Mouse (Mus musculus) left cerebral cortex, adult 8-10 months (tissue): ENCODE data around the gene Dmxl2. TPM values are rescaled to one million over a fixed set of nuclear protein-coding genes. Genes with fewer than 3 reads are reported as not detected.

Experiments used
- DNase-seq, 2 experiments: peaks; one replicate each; pipeline ENCODE4 v3.0.0; 2022; ENCODE audit warnings: low spot score in 2 of 2
- total RNA-seq, 4 experiments: library from RNA; stranded (reverse); gene quantifications; 2 replicates each; pipeline ENCODE4 v1.2.4; 2022

Gene Dmxl2
- total RNA-seq: 100 to 1,000 TPM; 185 to 210 (median 193) TPM

DNA sequence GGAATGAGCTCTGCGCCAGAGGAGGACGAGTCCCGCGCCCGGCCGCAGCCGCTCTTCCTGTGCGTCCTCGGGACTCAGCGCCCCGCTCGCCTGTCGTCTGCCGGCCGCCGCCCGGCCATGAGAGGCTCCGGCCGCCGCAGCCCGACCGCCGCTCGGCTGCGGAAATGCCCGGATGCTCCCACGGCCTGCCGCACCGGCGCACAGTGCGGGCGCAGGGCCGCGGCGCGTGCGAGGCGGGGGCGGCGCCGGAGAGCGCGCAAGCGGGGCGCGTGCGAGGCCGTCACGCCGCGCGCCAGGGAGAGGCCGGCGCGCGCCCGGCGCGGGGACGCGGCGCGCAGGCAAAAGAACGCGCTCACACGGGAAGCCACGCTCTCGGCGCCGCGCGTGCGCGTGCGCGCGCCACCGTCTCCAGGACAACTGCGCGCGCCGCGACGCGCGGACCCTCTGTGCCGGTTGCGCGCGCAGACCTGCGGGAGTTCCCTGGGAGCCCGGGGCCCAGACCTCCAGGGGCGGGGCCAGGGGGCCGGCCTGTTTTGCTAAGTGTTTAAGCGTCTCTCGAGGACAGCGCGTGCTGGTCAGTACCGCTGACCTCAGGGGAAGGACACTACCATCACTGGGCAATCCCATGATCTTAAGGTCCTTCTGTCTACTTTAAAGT lies at the start of gene Dmxl2:
TSS of gene Dmxl2 (minus strand) at position 174 of the 658 bp plus-strand sequence.
- DNase-seq: peak; percentile 70 to 90

DNA sequence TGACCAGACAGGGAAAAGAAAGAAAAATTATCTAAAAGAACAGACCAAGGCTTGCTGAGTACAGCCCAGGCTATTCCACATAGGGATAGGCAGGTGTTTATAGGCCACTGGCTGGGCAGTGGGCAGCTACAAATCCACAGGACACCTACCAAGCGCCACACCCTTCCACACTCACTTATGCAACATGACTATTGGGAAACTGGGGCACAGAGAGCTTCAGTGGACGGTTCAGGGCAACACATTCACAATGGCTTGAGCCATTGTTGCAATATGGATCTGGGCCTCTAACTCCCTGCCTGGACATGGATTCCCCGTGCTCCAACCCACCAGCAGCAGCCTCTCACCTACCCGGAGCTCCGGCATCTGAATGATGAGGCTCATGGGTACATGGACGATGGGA lies 48.0 kb upstream of the Dmxl2 start:
- no peak for DNase-seq

DNA sequence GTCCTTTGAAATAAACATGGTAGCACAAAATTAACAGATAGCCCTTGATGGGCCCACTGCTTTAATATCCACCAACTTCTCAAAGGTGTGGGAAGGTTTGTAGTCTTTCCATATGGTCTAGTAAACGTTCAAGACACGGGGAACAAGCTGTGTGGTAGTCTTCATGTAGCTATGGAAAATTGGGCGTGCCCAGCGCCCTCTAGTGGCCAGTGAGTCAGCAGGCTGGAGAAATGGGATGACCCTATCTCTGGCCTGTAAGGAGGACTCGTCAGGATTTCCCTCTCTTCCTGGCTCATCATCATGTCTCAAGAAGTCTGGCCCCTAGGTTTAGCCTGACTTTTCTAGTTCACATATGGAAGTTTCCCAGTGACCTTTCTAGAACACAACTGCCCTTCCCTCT lies 46.1 kb upstream of the Dmxl2 start:
- no peak for DNase-seq

DNA sequence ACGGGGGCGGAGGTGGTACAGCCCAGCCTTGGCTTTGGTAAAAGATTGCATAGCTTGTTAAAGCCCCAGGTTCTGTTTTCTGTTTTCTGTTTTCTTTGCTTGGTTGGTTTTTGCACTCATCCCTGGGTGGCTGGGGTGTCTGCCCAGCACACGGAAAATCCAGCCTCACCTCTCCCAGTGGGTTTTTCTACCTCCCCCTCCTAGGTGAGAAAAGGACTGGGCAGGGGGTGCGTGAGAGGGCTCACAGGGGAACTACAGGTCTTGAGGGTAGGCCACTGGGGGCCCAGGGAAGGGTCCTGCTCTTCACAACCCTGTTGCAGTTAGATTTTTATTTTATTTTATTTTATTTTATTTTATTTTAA lies 43.5 kb upstream of the Dmxl2 start:
- DNase-seq: no peak

DNA sequence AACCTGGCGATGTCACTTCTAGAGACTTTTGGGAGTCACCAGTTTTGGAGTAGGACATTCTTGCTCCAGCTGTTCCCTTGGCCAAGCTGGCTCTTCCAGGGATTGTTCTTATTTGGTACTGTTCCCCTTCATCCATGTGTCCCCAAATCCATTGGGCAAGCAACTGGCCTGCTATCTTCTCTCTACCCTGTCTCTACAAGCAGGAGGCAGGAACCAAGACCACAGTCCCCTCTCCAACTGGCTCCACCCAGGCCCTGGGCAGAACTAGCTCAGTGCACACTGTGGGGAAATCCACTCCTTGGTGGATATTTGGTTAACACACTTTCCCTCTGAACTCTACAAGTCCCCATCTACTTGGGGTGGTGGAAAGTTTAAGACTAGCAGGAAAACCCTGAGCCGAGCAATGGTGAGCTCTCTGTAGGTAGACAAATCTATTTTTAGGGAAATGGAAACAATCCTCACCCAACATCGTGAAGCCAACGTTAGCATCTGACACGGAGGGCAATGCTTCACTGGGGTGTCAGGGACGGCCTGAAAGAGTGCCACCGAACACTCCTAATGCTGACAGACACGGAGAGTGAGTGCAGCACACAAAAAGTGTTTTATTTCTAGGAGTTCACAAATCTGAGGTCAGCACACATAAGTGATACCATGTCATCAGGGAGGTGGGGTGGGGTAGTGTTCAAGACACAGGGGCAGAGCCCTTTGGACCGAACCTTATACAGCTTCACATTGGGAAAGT lies 43.0 kb upstream of the Dmxl2 start:
- no peak for DNase-seq

DNA sequence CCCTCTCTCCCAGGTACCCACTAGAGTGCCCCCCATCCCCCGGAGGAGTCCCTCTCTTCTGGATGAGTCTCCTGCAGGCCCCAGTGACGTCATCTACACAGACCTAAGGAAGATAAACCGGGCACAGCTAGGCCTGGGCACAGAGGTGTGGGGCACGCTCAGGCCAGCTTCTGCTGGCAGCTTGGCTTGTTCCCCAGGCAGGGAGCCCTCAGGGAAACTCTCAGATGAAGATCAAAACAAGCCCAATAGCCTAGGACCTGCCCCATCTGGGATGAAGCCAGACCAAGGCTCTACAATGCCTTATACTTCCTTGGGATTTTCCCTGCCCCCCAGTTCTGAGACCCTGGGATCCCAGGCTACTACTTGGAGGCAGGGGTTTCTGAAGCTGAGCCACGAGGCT lies 39.4 kb upstream of the Dmxl2 start:
- DNase-seq: no peak

DNA sequence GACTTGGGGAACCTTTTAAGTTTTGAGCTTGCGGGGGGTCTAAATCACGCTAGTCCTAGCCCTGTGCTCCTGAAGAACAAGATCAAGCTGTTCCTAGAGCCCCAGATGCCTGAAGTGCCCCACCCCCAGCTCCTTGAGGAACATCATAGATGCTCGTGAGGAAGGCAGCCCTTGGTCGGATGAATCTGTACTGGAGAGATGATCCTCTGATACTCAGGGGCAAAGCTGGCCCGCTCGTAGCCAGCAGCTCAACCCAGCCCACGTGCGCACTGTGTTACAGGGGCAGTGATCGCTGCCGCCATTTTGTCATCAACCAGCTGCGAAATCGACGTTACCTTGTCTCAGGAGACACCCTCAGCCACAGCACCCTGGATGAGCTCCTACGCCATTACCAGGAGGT lies 37.3 kb upstream of the Dmxl2 start, which contains the start of gene Sh2d7:
TSS of gene Sh2d7 (plus strand) at position 301 of the 400 bp plus-strand sequence.
- no peak for DNase-seq

DNA sequence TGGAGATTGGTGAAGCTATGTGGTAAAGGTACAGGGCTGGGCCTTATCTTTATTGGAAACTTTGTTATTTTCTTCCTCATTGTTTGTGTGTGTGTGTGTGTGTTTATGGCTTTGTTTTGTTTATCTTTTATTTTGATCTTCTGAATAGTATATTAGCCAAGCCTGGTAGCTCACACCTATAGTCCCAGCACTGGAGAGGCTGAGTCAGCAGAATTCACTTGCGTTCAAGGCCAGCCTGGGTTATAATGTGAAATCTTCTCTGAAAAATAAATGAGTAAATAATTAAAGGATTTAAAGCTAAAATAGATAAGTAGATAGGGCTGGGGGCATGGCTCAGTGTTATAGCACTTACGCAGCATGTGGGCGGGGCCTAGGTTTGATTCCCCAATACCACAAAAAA lies 36.8 kb upstream of the Dmxl2 start:
- DNase-seq: no peak

DNA sequence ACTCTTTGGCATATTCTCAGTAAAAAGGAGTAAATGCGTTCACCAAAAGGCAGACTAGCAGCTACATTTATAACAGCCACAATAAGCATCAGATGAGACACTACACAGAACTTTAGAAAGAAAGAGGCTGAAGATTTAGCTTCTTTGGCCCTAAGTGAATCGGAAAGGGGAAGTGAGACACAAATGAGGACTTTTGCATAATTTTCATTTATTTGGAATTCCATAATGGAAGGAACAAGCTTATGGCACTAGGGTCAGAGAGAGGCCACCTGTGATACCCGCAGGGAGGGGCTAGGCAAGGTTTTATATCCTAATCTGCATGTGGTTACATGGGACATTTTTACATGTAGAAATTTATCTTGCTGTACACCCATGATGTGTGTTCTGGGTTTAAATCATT lies 36.1 kb upstream of the Dmxl2 start:
- no peak for DNase-seq

DNA sequence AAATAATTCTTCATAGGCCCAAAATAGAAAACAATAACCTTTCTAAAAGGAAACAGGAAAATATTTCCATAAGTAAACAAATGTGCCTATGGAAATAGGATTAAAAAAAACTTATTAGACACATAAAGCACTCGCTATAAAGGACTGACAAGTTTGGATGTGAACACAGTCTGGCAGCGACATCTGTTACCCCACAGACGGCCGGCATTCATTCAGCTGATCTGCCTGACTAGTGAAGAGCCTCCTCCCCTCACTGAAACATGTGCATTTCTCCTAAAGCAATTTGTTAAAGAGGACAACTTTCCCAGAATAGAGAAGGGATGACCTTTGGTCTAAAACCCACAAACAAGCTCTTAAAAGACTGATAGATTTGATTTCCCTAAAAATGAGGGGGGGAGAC lies 35.6 kb upstream of the Dmxl2 start:
- peak in 1 of 2 experiments; percentile 42 for DNase-seq

DNA sequence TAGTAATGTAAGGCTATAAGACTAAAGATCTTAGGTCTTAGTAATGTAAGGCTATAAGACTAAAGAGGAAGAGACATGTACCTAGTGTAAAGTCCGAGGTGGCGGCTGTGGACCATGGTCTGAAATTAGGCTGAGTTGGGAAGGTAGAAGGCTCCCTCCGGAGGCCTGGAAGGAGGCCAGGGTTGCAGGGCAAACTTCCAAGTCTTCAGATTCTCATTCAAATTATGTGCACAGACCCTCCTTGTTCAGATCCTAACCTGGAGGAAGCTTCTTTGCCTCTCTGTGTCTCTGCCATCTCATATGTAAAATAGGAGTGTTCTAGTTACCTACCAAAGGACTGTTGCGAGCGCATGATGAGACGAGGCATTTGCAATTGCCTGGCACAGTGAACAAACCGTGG lies 34.8 kb upstream of the Dmxl2 start:
- no peak for DNase-seq

DNA sequence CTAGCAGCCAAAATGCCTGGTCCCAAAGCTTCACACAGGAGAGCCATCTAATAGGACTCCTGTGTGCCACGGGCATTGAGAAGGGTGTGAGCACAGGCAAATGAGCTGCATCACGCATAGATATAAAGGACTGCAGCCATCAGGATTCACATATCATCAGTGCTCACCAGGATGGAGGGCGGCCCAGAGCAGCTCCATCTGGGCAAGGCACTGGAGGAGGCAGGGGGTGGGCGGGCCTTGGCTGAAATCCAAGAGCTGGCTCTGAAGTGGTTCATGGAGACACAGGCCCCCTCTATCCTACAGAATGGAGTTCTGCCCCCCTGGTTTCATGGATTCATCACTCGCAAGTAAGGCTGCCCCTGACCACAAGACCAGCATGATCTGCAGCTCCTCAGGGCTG lies 32.5 kb upstream of the Dmxl2 start:
- peak; percentile 39 to 84 for DNase-seq

DNA sequence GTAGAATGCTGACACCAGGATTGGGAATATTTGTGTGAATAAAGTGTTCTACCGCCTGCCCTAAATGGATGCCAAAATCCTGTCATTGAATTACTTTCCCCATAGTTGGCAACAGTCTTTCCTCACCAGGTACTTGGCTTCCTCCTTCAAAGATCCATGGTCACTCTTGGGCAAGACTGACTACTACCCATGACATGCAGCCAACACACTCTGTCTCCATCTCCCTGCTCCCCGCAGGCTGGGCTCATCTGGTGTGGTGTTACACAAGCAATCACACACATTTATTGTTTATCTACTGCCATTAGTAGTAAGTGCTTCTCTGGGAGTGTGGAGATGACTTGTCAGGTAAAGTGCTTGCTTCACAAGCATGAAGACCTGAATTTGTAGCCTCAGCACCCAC lies 31.5 kb upstream of the Dmxl2 start:
- DNase-seq: no peak

DNA sequence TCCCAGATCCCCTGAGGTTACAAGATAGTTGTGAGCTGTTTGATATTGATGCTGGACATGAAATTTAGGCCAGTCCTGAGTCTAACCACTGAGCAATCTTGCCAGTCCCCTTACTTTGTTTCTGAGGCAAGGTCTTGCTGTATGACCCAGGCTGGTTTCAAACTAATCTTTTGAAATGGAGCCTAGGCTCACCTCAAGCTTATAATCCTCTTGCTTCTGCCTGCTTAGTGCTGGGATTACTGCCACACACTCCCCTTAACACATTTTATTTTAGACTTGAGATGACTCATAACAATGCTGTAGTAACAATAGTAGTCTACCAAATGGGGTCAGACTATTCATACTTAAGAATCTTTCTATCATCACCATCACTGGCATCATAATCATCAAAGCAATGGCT lies 30.0 kb upstream of the Dmxl2 start:
- no peak for DNase-seq

DNA sequence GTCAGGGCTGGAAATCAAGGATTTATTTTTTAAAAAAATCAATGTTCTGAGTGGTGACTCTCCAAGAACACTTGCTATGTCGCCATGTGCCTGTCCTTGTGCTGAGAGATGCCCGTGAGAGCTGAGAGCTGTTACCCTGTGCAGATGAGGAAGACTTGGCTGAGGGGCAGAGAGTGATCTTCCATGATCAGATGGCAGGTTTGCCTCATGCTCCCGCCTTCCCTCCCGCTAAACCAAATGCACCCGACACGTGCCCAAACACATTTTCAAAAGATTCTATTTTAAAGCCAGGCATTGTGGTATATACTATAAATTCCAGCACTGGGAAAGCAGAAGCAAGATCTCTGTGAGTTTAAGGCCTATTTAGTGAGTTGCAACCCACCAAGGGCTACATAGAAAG lies 29.4 kb upstream of the Dmxl2 start:
- no peak for DNase-seq

DNA sequence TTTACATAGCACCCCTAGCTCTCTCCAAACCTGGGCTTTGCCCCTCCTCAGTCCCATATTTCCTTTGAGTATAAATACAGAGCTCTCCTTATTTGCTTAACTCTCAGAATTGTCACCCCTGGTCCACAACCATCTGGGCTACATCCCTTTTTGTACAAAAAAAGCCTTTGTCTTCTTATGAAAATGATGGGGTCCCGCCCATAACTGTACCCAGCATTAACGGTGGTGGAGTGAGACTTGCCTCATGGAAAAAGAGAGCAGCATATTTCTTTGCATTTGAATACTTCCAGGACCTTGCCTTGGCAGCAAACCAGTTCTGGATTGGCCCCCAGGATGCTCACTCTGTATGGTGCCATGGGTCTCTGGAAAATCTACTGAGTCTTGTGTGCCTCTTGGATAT lies 28.5 kb upstream of the Dmxl2 start:
- no peak for DNase-seq

DNA sequence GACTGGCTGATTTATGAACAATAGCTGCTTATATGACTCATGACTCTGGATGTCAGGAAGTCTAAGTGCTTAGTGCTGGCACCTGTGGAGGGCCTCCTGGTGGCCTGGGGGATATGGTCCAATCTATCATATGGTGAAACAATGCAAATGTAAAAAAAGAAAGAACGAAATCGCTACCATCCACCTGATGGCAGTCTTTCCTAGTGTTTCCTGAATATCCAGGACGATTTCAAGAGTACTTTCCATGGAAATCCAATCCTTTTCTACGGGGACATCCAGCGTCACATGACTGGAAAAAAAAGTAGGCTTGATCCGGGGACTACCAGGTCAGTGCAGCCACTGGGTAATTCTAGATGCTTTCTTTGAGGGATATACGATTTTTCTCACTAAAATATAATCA lies 26.3 kb upstream of the Dmxl2 start:
- DNase-seq: no peak

DNA sequence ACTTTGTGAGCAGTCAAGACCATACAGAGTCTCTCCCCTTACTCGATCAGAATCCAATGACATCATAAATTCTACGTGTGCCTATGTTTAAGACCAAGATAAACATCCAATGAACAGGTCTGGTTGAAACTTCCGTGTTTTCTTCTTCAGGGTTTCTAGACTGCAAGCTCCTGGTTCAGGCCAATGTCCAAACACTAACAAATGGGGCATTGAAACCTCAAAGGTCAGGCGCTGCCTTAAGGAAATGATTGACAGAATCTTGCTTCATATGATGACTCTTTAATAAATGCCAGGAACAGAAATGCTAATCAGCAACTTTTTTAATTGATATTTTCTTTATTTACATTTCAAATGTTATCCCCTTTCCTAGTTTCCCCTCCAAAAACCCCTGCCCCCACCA lies 18.9 kb upstream of the Dmxl2 start:
- DNase-seq: no peak

DNA sequence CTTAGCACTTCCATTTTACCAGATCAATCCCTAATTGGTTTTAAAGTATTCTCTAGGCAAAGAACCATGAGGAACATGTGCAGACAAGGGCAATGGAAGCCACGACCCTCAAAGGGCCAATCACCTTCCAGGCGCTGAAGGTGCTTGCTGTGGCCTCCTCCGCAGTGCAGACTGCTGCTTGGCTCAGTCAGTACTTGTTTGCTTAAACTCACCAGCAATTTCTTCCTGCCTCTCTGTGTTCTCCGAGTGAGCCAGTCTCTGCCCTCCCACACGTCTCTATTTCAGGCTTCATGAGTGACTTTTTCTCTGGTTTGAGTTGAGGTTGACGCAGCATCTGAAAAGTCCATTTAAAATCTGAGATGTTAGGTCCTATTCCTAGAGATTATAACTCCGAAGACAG lies 17.5 kb upstream of the Dmxl2 start:
- peak in 1 of 2 experiments; percentile 74 for DNase-seq

DNA sequence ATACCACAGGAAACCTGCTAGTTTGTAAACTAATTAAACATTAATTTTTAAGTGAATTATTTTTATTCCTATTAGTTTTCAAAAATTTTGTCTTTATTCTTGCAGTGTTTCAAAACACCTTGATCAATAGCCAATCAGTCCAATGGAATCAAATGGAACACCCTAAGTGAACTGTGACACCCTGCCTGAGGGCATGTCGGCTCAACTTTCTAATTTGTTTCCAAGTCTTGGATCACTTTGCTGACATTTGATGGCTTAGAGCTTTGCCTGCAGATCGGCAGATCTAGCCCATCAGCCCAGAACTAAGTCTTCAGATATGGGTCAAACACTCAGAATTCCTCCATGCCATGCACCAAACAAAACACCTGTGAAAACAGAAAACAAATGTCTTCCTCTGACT lies 14.6 kb upstream of the Dmxl2 start:
- no peak for DNase-seq

DNA sequence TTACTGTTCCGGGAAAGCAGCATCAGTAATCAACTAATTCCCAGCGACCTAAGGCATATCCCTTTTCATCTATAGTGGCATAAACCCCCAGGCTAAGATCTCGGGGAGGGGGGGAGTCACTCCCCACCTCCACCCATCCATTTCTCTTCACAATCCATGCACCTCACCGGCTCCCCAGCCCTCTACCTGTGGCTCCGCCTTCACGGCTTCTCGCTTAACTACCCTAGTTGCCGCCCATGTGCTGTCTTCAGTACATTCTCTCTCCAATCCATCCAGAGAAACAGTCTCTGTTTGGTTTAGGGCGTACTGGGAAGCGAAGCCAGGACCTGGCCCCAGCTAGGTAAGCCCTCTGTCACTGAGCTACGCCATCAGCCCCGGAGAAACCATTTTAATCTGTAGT lies 1.4 kb upstream of the Dmxl2 start:
- DNase-seq: no peak

DNA sequence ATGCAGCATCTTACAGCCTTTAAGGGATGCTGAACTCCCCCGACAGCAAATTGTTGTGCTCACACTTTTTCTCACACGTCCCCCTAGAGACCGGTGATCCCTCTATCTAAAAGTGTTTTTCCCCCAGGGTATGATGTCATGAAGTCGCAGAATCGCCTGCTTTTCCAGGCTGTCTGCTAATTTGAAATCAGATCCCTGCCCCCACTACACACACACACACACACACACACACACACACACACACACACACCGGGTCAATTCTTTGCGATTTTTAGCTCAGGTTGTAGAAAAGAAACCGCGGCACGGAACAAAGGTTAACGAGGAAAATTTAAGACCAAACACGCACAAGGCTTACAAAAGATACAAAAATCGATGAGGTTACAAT lies 677 bp upstream of the Dmxl2 start:
- DNase-seq: no peak

DNA sequence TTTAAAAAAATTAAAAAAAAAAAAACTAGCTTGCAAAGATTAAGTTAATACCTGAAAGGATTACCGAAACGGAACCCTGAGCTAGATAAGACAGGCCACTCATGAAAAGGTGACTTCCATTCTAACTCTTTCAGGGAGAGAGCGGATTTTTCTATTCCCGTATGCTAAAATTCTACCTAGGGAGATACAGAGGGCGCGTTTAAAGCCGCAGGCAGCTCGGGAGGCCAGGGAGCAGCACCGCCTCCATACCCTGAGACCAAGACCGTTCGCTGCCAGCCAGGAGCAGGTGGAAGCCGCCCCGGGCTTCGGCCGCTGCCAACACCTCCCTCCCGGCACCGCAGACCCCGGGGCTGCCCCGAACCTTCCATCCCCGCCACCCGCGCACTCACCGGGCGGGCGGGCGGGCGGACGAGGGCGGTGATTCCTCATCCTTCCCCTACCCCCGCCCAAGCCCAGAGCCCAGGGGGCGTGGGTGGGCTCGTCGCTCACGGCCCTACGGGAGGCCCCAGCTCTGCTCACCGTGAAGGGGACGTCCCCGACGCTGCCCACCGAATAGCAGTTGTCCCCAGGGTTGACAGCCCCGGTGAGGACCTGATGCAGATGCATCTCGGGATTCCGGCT lies 484 bp downstream of the Dmxl2 start:
- DNase-seq: peak; percentile 44 to 56
